Mouse (Mus musculus): Measurements from ENCODE around the gene Runx1. TPM values are rescaled to one million over a fixed set of nuclear protein-coding genes. Genes with fewer than 3 reads are reported as not detected.

Gene Runx1
- polyA plus RNA-seq, 1 experiment = 2.2 TPM

- TF ChIP-seq POLR2A (IDR thresholded peaks at IDR 0.05; ENCODE audit: low read depth, low read length) (no peak), CTCF (conservative IDR thresholded peaks at IDR 0.05; ENCODE audit: insufficient read depth, insufficient read length, low read depth, low read length) (no peak)
- Histone ChIP-seq H3K4me1 (ENCODE audit: control insufficient read depth, insufficient read depth, low read length) (no peaks in the 10 kb centered on the region), H3K4me3 (ENCODE audit: insufficient read depth, low read depth, low read length) (no peak overlapping the region), H3K27me3 (replicated peaks; ENCODE audit: control insufficient read depth, insufficient read depth, low read length) (no peaks in the 10 kb centered on the region), H3K36me3 (ENCODE audit: control insufficient read depth, insufficient read depth, low read length) (no peaks in the 10 kb centered on the region), H3K27ac (ENCODE audit: insufficient read depth, low read depth, low read length) (no peak overlapping the region)
- no peak for DNase-seq
- 92% methylated on average over 6 of the region's 6 CpGs for WGBS
Observed at GRCm38 (mm10) chr16:92591783-92592182, 234.2 kb downstream of the Runx1 start.

- Histone ChIP-seq H3K4me3 (ENCODE audit: insufficient read depth, low read depth, low read length) (no peak overlapping the region), H3K27ac (ENCODE audit: insufficient read depth, low read depth, low read length) (no peak overlapping the region), H3K4me1 (ENCODE audit: control insufficient read depth, insufficient read depth, low read length) (no peaks in the 10 kb centered on the region), H3K27me3 (replicated peaks; ENCODE audit: control insufficient read depth, insufficient read depth, low read length) (no peaks in the 10 kb centered on the region), H3K36me3 (ENCODE audit: control insufficient read depth, insufficient read depth, low read length) (no peaks in the 10 kb centered on the region)
- WGBS = 65% methylated on average over 4 of the region's 4 CpGs
- TF ChIP-seq CTCF (conservative IDR thresholded peaks at IDR 0.05; ENCODE audit: insufficient read depth, insufficient read length, low read depth, low read length) = no peak
- TF ChIP-seq POLR2A (IDR thresholded peaks at IDR 0.05; ENCODE audit: low read depth, low read length) = no peak
- DNase-seq = no peak
Observed at GRCm38 (mm10) chr16:92587836-92588235, 238.1 kb downstream of the Runx1 start.

GRCm38 (mm10) chr16:92581767-92582166 lies 244.2 kb downstream of the Runx1 start:
- H3K36me3 ChIP-seq (ENCODE audit: control insufficient read depth, insufficient read depth, low read length) = no peaks in the 10 kb centered on the region
- 79% methylated on average over 10 of the region's 10 CpGs for WGBS
- no peak for TF ChIP-seq POLR2A (IDR thresholded peaks at IDR 0.05; ENCODE audit: low read depth, low read length)
- TF ChIP-seq CTCF (conservative IDR thresholded peaks at IDR 0.05; ENCODE audit: insufficient read depth, insufficient read length, low read depth, low read length) = no peak
- DNase-seq = no peak
- no peak overlapping the region for H3K4me3 ChIP-seq (ENCODE audit: insufficient read depth, low read depth, low read length)
- H3K4me1 ChIP-seq (ENCODE audit: control insufficient read depth, insufficient read depth, low read length) = no peaks in the 10 kb centered on the region
- H3K27ac ChIP-seq (ENCODE audit: insufficient read depth, low read depth, low read length) = no peak overlapping the region
- no peaks in the 10 kb centered on the region for H3K27me3 ChIP-seq (replicated peaks; ENCODE audit: control insufficient read depth, insufficient read depth, low read length)

GRCm38 (mm10) chr16:92580981-92581380 lies 245.0 kb downstream of the Runx1 start:
- Histone ChIP-seq H3K4me1 (ENCODE audit: control insufficient read depth, insufficient read depth, low read length) (no peaks in the 10 kb centered on the region), H3K27me3 (replicated peaks; ENCODE audit: control insufficient read depth, insufficient read depth, low read length) (no peaks in the 10 kb centered on the region), H3K36me3 (ENCODE audit: control insufficient read depth, insufficient read depth, low read length) (no peaks in the 10 kb centered on the region), H3K27ac (ENCODE audit: insufficient read depth, low read depth, low read length) (no peak overlapping the region), H3K4me3 (ENCODE audit: insufficient read depth, low read depth, low read length) (no peak overlapping the region)
- 77% methylated on average over 10 of the region's 10 CpGs for WGBS
- no peak for TF ChIP-seq POLR2A (IDR thresholded peaks at IDR 0.05; ENCODE audit: low read depth, low read length)
- no peak for TF ChIP-seq CTCF (conservative IDR thresholded peaks at IDR 0.05; ENCODE audit: insufficient read depth, insufficient read length, low read depth, low read length)
- DNase-seq = no peak

- WGBS = 80% methylated on average over 7 of the region's 7 CpGs
- H3K27ac ChIP-seq (ENCODE audit: insufficient read depth, low read depth, low read length) = no peak overlapping the region
- no peaks in the 10 kb centered on the region for H3K4me1 ChIP-seq (ENCODE audit: control insufficient read depth, insufficient read depth, low read length)
- H3K4me3 ChIP-seq (ENCODE audit: insufficient read depth, low read depth, low read length) = no peak overlapping the region
- TF ChIP-seq POLR2A (IDR thresholded peaks at IDR 0.05; ENCODE audit: low read depth, low read length) (no peak), CTCF (conservative IDR thresholded peaks at IDR 0.05; ENCODE audit: insufficient read depth, insufficient read length, low read depth, low read length) (no peak)
- no peak for DNase-seq
- no peaks in the 10 kb centered on the region for H3K36me3 ChIP-seq (ENCODE audit: control insufficient read depth, insufficient read depth, low read length)
- H3K27me3 ChIP-seq (replicated peaks; ENCODE audit: control insufficient read depth, insufficient read depth, low read length) = no peaks in the 10 kb centered on the region
Observed at GRCm38 (mm10) chr16:92578915-92579653, 246.9 kb downstream of the Runx1 start.

GRCm38 (mm10) chr16:92577381-92577780 lies 248.6 kb downstream of the Runx1 start:
- Histone ChIP-seq H3K27me3 (replicated peaks; ENCODE audit: control insufficient read depth, insufficient read depth, low read length) (no peaks in the 10 kb centered on the region), H3K4me3 (ENCODE audit: insufficient read depth, low read depth, low read length) (no peak overlapping the region), H3K36me3 (ENCODE audit: control insufficient read depth, insufficient read depth, low read length) (no peaks in the 10 kb centered on the region), H3K4me1 (ENCODE audit: control insufficient read depth, insufficient read depth, low read length) (no peaks in the 10 kb centered on the region), H3K27ac (ENCODE audit: insufficient read depth, low read depth, low read length) (no peak overlapping the region)
- TF ChIP-seq POLR2A (IDR thresholded peaks at IDR 0.05; ENCODE audit: low read depth, low read length) (no peak), CTCF (conservative IDR thresholded peaks at IDR 0.05; ENCODE audit: insufficient read depth, insufficient read length, low read depth, low read length) (no peak)
- 81% methylated on average over 9 of the region's 9 CpGs for WGBS
- no peak for DNase-seq

- no peak overlapping the region for H3K4me3 ChIP-seq (ENCODE audit: insufficient read depth, low read depth, low read length)
Observed at GRCm38 (mm10) chr16:92575792-92576191, 250.2 kb downstream of the Runx1 start.

More at GRCm38 (mm10) chr16:92575792-92576191, 250.2 kb downstream of the Runx1 start:
- Histone ChIP-seq H3K36me3 (ENCODE audit: control insufficient read depth, insufficient read depth, low read length) (no peaks in the 10 kb centered on the region), H3K27ac (ENCODE audit: insufficient read depth, low read depth, low read length) (no peak overlapping the region), H3K27me3 (replicated peaks; ENCODE audit: control insufficient read depth, insufficient read depth, low read length) (no peaks in the 10 kb centered on the region), H3K4me1 (ENCODE audit: control insufficient read depth, insufficient read depth, low read length) (no peaks in the 10 kb centered on the region)
- TF ChIP-seq CTCF (conservative IDR thresholded peaks at IDR 0.05; ENCODE audit: insufficient read depth, insufficient read length, low read depth, low read length) (no peak), POLR2A (IDR thresholded peaks at IDR 0.05; ENCODE audit: low read depth, low read length) (no peak)
- DNase-seq = no peak
- 69% methylated on average over 10 of the region's 10 CpGs for WGBS

Data from kidney, adult 2 months (tissue).